Mouse (Mus musculus): ENCODE data around the gene Dlx6. TPM values are rescaled to one million over a fixed set of nuclear protein-coding genes. Genes with fewer than 3 reads are reported as not detected.

Gene Dlx6
- polyA plus RNA-seq, 1 experiment, result not detected

GRCm38 (mm10) chr6:6869041-6869685, 6.0 kb downstream of the Dlx6 start:
- Histone ChIP-seq H3K4me1 (ENCODE audit: control insufficient read depth, insufficient read depth, low read length) (no peaks in the 10 kb centered on the region), H3K27ac (ENCODE audit: insufficient read depth, low read length) (no peak overlapping the region), H3K27me3 (ENCODE audit: control insufficient read depth, insufficient read depth, low read length) (peaks cover 13% of the 10 kb centered on the region; the same call in 1 of the 2 replicates), H3K4me3 (replicated peaks; ENCODE audit: insufficient read depth, low read depth, low read length) (no peak overlapping the region)
- no peak for TF ChIP-seq POLR2A (IDR thresholded peaks at IDR 0.05; ENCODE audit: borderline replicate concordance, insufficient read depth, low read length)
- TF ChIP-seq CTCF (IDR thresholded peaks at IDR 0.05; ENCODE audit: borderline replicate concordance, insufficient read depth, low read depth, low read length), result no peak
- DNase-seq, result no peak
- WGBS, result 8% methylated on average over 13 of the region's 13 CpGs

GRCm38 (mm10) chr6:6869961-6870800, 7.0 kb downstream of the Dlx6 start:
- TF ChIP-seq CTCF (IDR thresholded peaks at IDR 0.05; ENCODE audit: borderline replicate concordance, insufficient read depth, low read depth, low read length) (no peak), POLR2A (IDR thresholded peaks at IDR 0.05; ENCODE audit: borderline replicate concordance, insufficient read depth, low read length) (no peak)
- peaks cover 9% of the 10 kb centered on the region; the same call in 1 of the 2 replicates for H3K27me3 ChIP-seq (ENCODE audit: control insufficient read depth, insufficient read depth, low read length)
- H3K4me1 ChIP-seq (ENCODE audit: control insufficient read depth, insufficient read depth, low read length), result no peaks in the 10 kb centered on the region
- 1% methylated on average over 11 of the region's 11 CpGs for WGBS
- no peak for DNase-seq
- H3K4me3 ChIP-seq (replicated peaks; ENCODE audit: insufficient read depth, low read depth, low read length), result no peak overlapping the region
- no peak overlapping the region for H3K27ac ChIP-seq (ENCODE audit: insufficient read depth, low read length)

GRCm38 (mm10) chr6:6870876-6871420, 7.8 kb downstream of the Dlx6 start:
- no peak overlapping the region for H3K27ac ChIP-seq (ENCODE audit: insufficient read depth, low read length)
- no peak overlapping the region for H3K4me3 ChIP-seq (replicated peaks; ENCODE audit: insufficient read depth, low read depth, low read length)
- 3% methylated on average over 7 of the region's 7 CpGs for WGBS
- no peak for TF ChIP-seq POLR2A (IDR thresholded peaks at IDR 0.05; ENCODE audit: borderline replicate concordance, insufficient read depth, low read length)
- TF ChIP-seq CTCF (IDR thresholded peaks at IDR 0.05; ENCODE audit: borderline replicate concordance, insufficient read depth, low read depth, low read length), result no peak
- H3K27me3 ChIP-seq (ENCODE audit: control insufficient read depth, insufficient read depth, low read length), result peaks cover 9% of the 10 kb centered on the region; the same call in 1 of the 2 replicates
- H3K4me1 ChIP-seq (ENCODE audit: control insufficient read depth, insufficient read depth, low read length), result no peaks in the 10 kb centered on the region
- DNase-seq, result no peak

GRCm38 (mm10) chr6:6871692-6872091, 8.6 kb downstream of the Dlx6 start:
- 6% methylated on average over 5 of the region's 5 CpGs for WGBS
- H3K4me3 ChIP-seq (replicated peaks; ENCODE audit: insufficient read depth, low read depth, low read length), result no peak overlapping the region
- no peak for TF ChIP-seq POLR2A (IDR thresholded peaks at IDR 0.05; ENCODE audit: borderline replicate concordance, insufficient read depth, low read length)
- TF ChIP-seq CTCF (IDR thresholded peaks at IDR 0.05; ENCODE audit: borderline replicate concordance, insufficient read depth, low read depth, low read length), result no peak

GRCm38 (mm10) chr6:6872873-6873272, 9.7 kb downstream of the Dlx6 start:
- DNase-seq, result no peak
- no peak for TF ChIP-seq CTCF (IDR thresholded peaks at IDR 0.05; ENCODE audit: borderline replicate concordance, insufficient read depth, low read depth, low read length)
- Histone ChIP-seq H3K4me3 (replicated peaks; ENCODE audit: insufficient read depth, low read depth, low read length) (no peak overlapping the region), H3K27ac (ENCODE audit: insufficient read depth, low read length) (no peak overlapping the region), H3K27me3 (ENCODE audit: control insufficient read depth, insufficient read depth, low read length) (peaks cover 9% of the 10 kb centered on the region; the same call in 1 of the 2 replicates), H3K4me1 (ENCODE audit: control insufficient read depth, insufficient read depth, low read length) (no peaks in the 10 kb centered on the region)
- WGBS, result 6% methylated on average over 5 of the region's 5 CpGs

More at GRCm38 (mm10) chr6:6871692-6872091, 8.6 kb downstream of the Dlx6 start:
- Histone ChIP-seq H3K27ac (ENCODE audit: insufficient read depth, low read length) (no peak overlapping the region), H3K4me1 (ENCODE audit: control insufficient read depth, insufficient read depth, low read length) (no peaks in the 10 kb centered on the region), H3K27me3 (ENCODE audit: control insufficient read depth, insufficient read depth, low read length) (peaks cover 9% of the 10 kb centered on the region; the same call in 1 of the 2 replicates)
- no peak for DNase-seq

- DNase-seq, result no peak
- Histone ChIP-seq H3K4me3 (replicated peaks; ENCODE audit: insufficient read depth, low read depth, low read length) (no peak overlapping the region), H3K27me3 (ENCODE audit: control insufficient read depth, insufficient read depth, low read length) (peaks cover 9% of the 10 kb centered on the region; the same call in 1 of the 2 replicates), H3K4me1 (ENCODE audit: control insufficient read depth, insufficient read depth, low read length) (no peaks in the 10 kb centered on the region), H3K27ac (ENCODE audit: insufficient read depth, low read length) (no peak overlapping the region)
- TF ChIP-seq CTCF (IDR thresholded peaks at IDR 0.05; ENCODE audit: borderline replicate concordance, insufficient read depth, low read depth, low read length) (no peak), POLR2A (IDR thresholded peaks at IDR 0.05; ENCODE audit: borderline replicate concordance, insufficient read depth, low read length) (no peak)
- 3% methylated on average over 19 of the region's 19 CpGs for WGBS
Measured at GRCm38 (mm10) chr6:6873476-6874072, 10.4 kb downstream of the Dlx6 start.

- peaks cover 13% of the 10 kb centered on the region; the same call in 1 of the 2 replicates for H3K27me3 ChIP-seq (ENCODE audit: control insufficient read depth, insufficient read depth, low read length)
- 1% methylated on average over 25 of the region's 25 CpGs for WGBS
- no peak overlapping the region for H3K4me3 ChIP-seq (replicated peaks; ENCODE audit: insufficient read depth, low read depth, low read length)
- no peaks in the 10 kb centered on the region for H3K4me1 ChIP-seq (ENCODE audit: control insufficient read depth, insufficient read depth, low read length)
- H3K27ac ChIP-seq (ENCODE audit: insufficient read depth, low read length), result no peak overlapping the region
- DNase-seq, result no peak
- no peak for TF ChIP-seq CTCF (IDR thresholded peaks at IDR 0.05; ENCODE audit: borderline replicate concordance, insufficient read depth, low read depth, low read length)
- TF ChIP-seq POLR2A (IDR thresholded peaks at IDR 0.05; ENCODE audit: borderline replicate concordance, insufficient read depth, low read length), result no peak
Measured at GRCm38 (mm10) chr6:6874073-6874771, 11.1 kb downstream of the Dlx6 start.

Data from cerebellum, adult 2 months (tissue).